Comparison of ENCODE assay signal across 8 mouse cellular contexts in the genomic region with DNA sequence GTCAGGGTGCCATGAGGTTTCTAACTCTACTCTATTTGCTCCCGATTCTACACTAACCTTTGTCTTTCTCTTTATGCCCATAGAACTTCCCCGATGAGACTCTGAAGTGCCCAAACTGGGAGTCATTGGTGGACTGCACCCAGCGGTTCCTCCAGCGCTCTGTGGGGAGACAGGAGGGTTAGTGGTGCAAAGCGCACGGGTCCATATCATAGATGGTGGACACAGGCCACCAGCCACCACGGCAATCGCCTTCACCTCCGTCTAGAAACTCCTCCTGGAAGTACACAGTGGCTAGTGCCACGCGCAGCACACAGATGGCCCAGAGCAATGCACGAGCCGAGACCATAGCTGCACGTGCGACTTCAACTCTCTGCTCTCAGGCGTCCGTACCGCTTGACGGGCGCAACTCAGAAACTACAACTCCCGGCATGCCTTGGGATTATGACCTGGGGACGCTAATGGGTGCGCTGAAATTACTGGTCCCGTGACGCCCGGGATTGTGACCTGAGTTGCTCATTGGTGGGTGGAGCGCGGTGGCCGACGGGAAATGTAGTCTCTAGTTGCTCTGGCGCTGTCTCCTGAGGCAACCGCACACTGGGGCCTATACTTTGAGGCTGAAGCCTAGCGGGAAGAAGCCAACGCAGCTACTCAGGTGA. TPM values are rescaled to one million over a fixed set of nuclear protein-coding genes. Genes with fewer than 3 reads are reported as not detected.
DNase-seq lines count a peak whose midpoint lies in the region; ATAC-seq and TF ChIP-seq lines count a peak whose summit lies in the region.

A gene (minus strand): TSS at position 533 of the 656 bp plus-strand sequence.
A gene (plus strand): TSS at position 543 of the 656 bp plus-strand sequence.

- intact Hi-C loops in heart, postnatal 10 days (cut with DNase I): no loop called here

- H3K9me3 ChIP-seq in E14TG2a.4 (ENCODE audit: low read length): no peaks in the 10 kb centered on the region
- H3K9me3 ChIP-seq in forebrain, embryonic 13.5 days (replicated peaks): no peaks in the 10 kb centered on the region
- no peaks in the 10 kb centered on the region for H3K9me3 ChIP-seq in liver, postnatal 0 days (ENCODE audit: low read length)
- no peaks in the 10 kb centered on the region for H3K9me3 ChIP-seq in neural tube, embryonic 14.5 days (ENCODE audit: control insufficient read depth, low read length)

- H3K4me1 ChIP-seq in E14TG2a.4 (replicated peaks; ENCODE audit: low read depth, low read length): peaks cover 21% of the 10 kb centered on the region
- H3K4me1 ChIP-seq in forebrain, embryonic 13.5 days: peaks cover 26% of the 10 kb centered on the region
- H3K4me1 ChIP-seq in liver, postnatal 0 days (ENCODE audit: insufficient read depth): peaks cover 10% of the 10 kb centered on the region; the same call in 1 of the 2 replicates
- peaks cover 5% of the 10 kb centered on the region; the same call in 1 of the 2 replicates for H3K4me1 ChIP-seq in neural tube, embryonic 14.5 days (ENCODE audit: control insufficient read depth, insufficient read depth, low read length)

- H3K4me3 ChIP-seq in E14TG2a.4 (replicated peaks; ENCODE audit: low read length): peak within 1 kb of the TSS; percentile 81
- H3K4me3 ChIP-seq in forebrain, embryonic 13.5 days: peak within 1 kb of the TSS; percentile 49
- H3K4me3 ChIP-seq in liver, postnatal 0 days (ENCODE audit: low read depth, low read length): peak within 1 kb of the TSS; percentile 47
- H3K4me3 ChIP-seq in neural tube, embryonic 14.5 days (ENCODE audit: low read depth, low read length): peak within 1 kb of the TSS; percentile 35

- no peak for TF ChIP-seq EP300 in liver, postnatal 0 days (IDR thresholded peaks at IDR 0.05; ENCODE audit: low read depth)

- 5% methylated on average over 34 of the region's 34 CpGs for WGBS in forebrain, embryonic 13.5 days
- WGBS in large intestine, adult 2 months: 5% methylated on average over 34 of the region's 34 CpGs
- 5% methylated on average over 34 of the region's 34 CpGs for WGBS in liver, postnatal 0 days (ENCODE audit: insufficient replicate concordance)
- WGBS in neural tube, embryonic 14.5 days: 3% methylated on average over 34 of the region's 34 CpGs

- H3K4me2 ChIP-seq in forebrain, embryonic 13.5 days: peak within 1 kb of the TSS; percentile 68
- peak within 1 kb of the TSS; percentile 90 for H3K4me2 ChIP-seq in liver, postnatal 0 days (ENCODE audit: low read depth, low read length)
- H3K4me2 ChIP-seq in neural tube, embryonic 14.5 days (ENCODE audit: low read depth, low read length): peak within 1 kb of the TSS; percentile 60

- no peaks in the 10 kb centered on the region for H3K27me3 ChIP-seq in E14TG2a.4 (ENCODE audit: insufficient read depth, low read length)
- no peaks in the 10 kb centered on the region for H3K27me3 ChIP-seq in forebrain, embryonic 13.5 days
- H3K27me3 ChIP-seq in liver, postnatal 0 days (ENCODE audit: insufficient read depth, low read length): no peaks in the 10 kb centered on the region
- no peaks in the 10 kb centered on the region for H3K27me3 ChIP-seq in neural tube, embryonic 14.5 days (ENCODE audit: control insufficient read depth, insufficient read depth, low read length)

- no peak for TF ChIP-seq CTCF in E14TG2a.4 (conservative IDR thresholded peaks at IDR 0.05; ENCODE audit: low read length)
- no peak for TF ChIP-seq CTCF in liver, postnatal 0 days (IDR thresholded peaks at IDR 0.05; ENCODE audit: low read depth)

- H3K9ac ChIP-seq in forebrain, embryonic 13.5 days: peak within 1 kb of the TSS; percentile 72
- peak within 1 kb of the TSS; percentile 67 for H3K9ac ChIP-seq in liver, postnatal 0 days (replicated peaks)
- H3K9ac ChIP-seq in neural tube, embryonic 14.5 days (replicated peaks; ENCODE audit: low read depth, low read length): peak within 1 kb of the TSS; percentile 53

- peak; percentile 100 for ATAC-seq in cerebellum, adult (ENCODE audit: insufficient number of reproducible peaks, low FRiP score, low TSS enrichment)
- peak; percentile 100 for ATAC-seq in forebrain, embryonic 13.5 days
- peak; percentile 99 for ATAC-seq in liver, postnatal 0 days
- peak; percentile 99 for ATAC-seq in neural tube, embryonic 14.5 days (ENCODE audit: low read depth)

- peak; percentile 99 for DNase-seq in heart, postnatal 10 days
- DNase-seq in large intestine, adult 2 months (ENCODE audit: low read depth, low spot score): peak; percentile 97
- DNase-seq in liver, postnatal 0 days: peak; percentile 98
- peak; percentile 99 for DNase-seq in testis, postnatal 10 days (ENCODE audit: low spot score)

- peaks cover 18% of the 10 kb centered on the region for H3K36me3 ChIP-seq in E14TG2a.4 (ENCODE audit: insufficient read depth, low read length)
- peaks cover 14% of the 10 kb centered on the region for H3K36me3 ChIP-seq in forebrain, embryonic 13.5 days (ENCODE audit: poor library complexity, severe bottlenecking)
- H3K36me3 ChIP-seq in liver, postnatal 0 days (replicated peaks; ENCODE audit: insufficient read depth, low read length): no peaks in the 10 kb centered on the region
- no peaks in the 10 kb centered on the region for H3K36me3 ChIP-seq in neural tube, embryonic 14.5 days (ENCODE audit: control insufficient read depth, insufficient read depth, low read length)

- H3K27ac ChIP-seq in forebrain, embryonic 13.5 days: no peak within 1 kb of the TSS
- H3K27ac ChIP-seq in liver, postnatal 0 days (ENCODE audit: low read depth): peak within 1 kb of the TSS; percentile 64
- H3K27ac ChIP-seq in neural tube, embryonic 14.5 days (ENCODE audit: low read depth, low read length): no peak within 1 kb of the TSS

RNA-seq across cellular contexts. Expression of the first gene that starts in this region (rescaled TPM):
- polyA plus RNA-seq in forebrain, embryonic 13.5 days (2015; fragmentation: Nextera tagmentation; extraction: Ambion mirVana): 0.87 and 0.99 TPM in 2 replicates
- 1 to 10 TPM; 4.3 to 4.7 TPM for total RNA-seq in heart, postnatal 10 days (2021)
- polyA plus RNA-seq in large intestine, adult 2 months (2012; rRNA removed): 0.12 and 0.18 TPM in 2 replicates
- 0.46 and 0.72 TPM in 2 replicates for polyA plus RNA-seq in liver, postnatal 0 days (2015; fragmentation: Nextera tagmentation; extraction: Ambion mirVana)
- 0.59 and 1.3 TPM in 2 replicates for polyA plus RNA-seq in neural tube, embryonic 14.5 days (2014; fragmentation: Nextera tagmentation; extraction: Ambion mirVana)

RNA-seq across cellular contexts. Expression of the second gene that starts in this region (rescaled TPM):
- polyA plus RNA-seq in forebrain, embryonic 13.5 days (2015; fragmentation: Nextera tagmentation; extraction: Ambion mirVana): 19.1 and 19.5 TPM in 2 replicates
- total RNA-seq in heart, postnatal 10 days (2021): 1 to 10 TPM; 4.6 to 5.4 TPM
- polyA plus RNA-seq in large intestine, adult 2 months (2012; rRNA removed): 3.2 and 3.4 TPM in 2 replicates
- 2.1 and 2.2 TPM in 2 replicates for polyA plus RNA-seq in liver, postnatal 0 days (2015; fragmentation: Nextera tagmentation; extraction: Ambion mirVana)
- polyA plus RNA-seq in neural tube, embryonic 14.5 days (2014; fragmentation: Nextera tagmentation; extraction: Ambion mirVana): 15.2 and 16.3 TPM in 2 replicates
